Mouse (Mus musculus) testis, adult 2 months (tissue): ENCODE measurements around the gene 1700113H08Rik. TPM values are rescaled to one million over a fixed set of nuclear protein-coding genes. Genes with fewer than 3 reads are reported as not detected.

Experiments
- H3K27ac ChIP-seq: fragments of 200-500 bp; 2 replicates; pipeline ENCODE4 v1.5.1; 2012; ENCODE audit warnings: low read depth, low read length; ENCODE audit not compliant: control insufficient read depth, insufficient read depth
- H3K27me3 ChIP-seq: fragments of 200-500 bp; 2 replicates; pipeline ENCODE4 v1.6.1; 2012; ENCODE audit warnings: mild to moderate bottlenecking, low read length, moderate library complexity; ENCODE audit not compliant: control insufficient read depth, insufficient read depth
- H3K36me3 ChIP-seq: fragments of 200-500 bp; 2 replicates; pipeline ENCODE4 v1.6.1; 2012; ENCODE audit warnings: mild to moderate bottlenecking, low read length; ENCODE audit not compliant: control insufficient read depth, insufficient read depth
- H3K4me1 ChIP-seq: fragments of 200-500 bp; 2 replicates; pipeline ENCODE4 v1.6.1; 2012; ENCODE audit warnings: low read length; ENCODE audit not compliant: control insufficient read depth, insufficient read depth
- H3K4me3 ChIP-seq: fragments of 200-500 bp; 2 replicates; pipeline ENCODE4 v1.5.1; 2012; ENCODE audit warnings: low read depth, mild to moderate bottlenecking, low read length, moderate library complexity, mixed read lengths; ENCODE audit not compliant: control insufficient read depth
- CTCF ChIP-seq: fragments of 200-500 bp; IDR thresholded peaks from 2 replicates; pipeline ENCODE4 v1.5.1; 2012; ENCODE audit warnings: low read depth, mild to moderate bottlenecking, inconsistent platforms, low read length, moderate library complexity; ENCODE audit not compliant: control insufficient read depth, insufficient read depth, insufficient replicate concordance
- POLR2A ChIP-seq: fragments of 200-500 bp; IDR thresholded peaks from 2 replicates; pipeline ENCODE4 v1.6.1; 2012; ENCODE audit warnings: low read depth, mild to moderate bottlenecking, inconsistent platforms, low read length, moderate library complexity; ENCODE audit not compliant: control insufficient read depth
- polyA plus RNA-seq: library from polyadenylated mRNA; depleted of rRNA; stranded (reverse); fragments of >200 nt; gene quantifications from 2 replicates; pipeline ENCODE4 v1.2.3, GENCODE M21; 2012

Gene 1700113H08Rik
- polyA plus RNA-seq, 1 experiment = 201 TPM

- Histone ChIP-seq H3K4me3 (no peak overlapping the region), H3K4me1 (no peaks in the 10 kb centered on the region), H3K27ac (no peak overlapping the region), H3K36me3 (no peaks in the 10 kb centered on the region), H3K27me3 (no peaks in the 10 kb centered on the region)
- peak; percentile 91 for TF ChIP-seq CTCF
- no peak for TF ChIP-seq POLR2A
Measured at GRCm38 (mm10) chr10:87024884-87025283, 33.0 kb upstream of the 1700113H08Rik start.

- Histone ChIP-seq H3K36me3 (no peaks in the 10 kb centered on the region), H3K27me3 (no peaks in the 10 kb centered on the region)
Measured at GRCm38 (mm10) chr10:87032768-87033167, 25.1 kb upstream of the 1700113H08Rik start.

DNA sequence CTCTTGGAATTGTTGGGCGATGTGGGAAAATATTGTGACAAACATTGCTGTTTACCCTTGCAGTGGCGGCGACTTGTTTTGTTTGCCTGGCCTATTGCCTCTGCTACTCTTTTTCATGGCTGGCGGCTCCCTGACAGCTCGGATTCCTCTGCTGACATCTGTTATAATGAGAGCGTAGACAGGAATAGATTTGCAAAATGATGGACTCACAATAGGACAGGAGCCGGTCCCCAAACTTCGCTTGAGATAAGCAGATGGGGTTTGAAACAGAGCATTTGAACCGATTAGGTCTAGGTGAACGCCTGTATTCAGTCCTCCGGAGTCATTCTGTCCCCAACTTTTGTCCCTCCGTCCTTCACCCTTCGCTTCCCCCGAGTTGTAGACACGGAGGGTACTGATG lies 22.0 kb upstream of the 1700113H08Rik start:
- H3K4me1 ChIP-seq = no peaks in the 10 kb centered on the region
- H3K27ac ChIP-seq = no peak overlapping the region
- no peaks in the 10 kb centered on the region for H3K36me3 ChIP-seq
- no peak overlapping the region for H3K4me3 ChIP-seq
- no peak for TF ChIP-seq POLR2A
- TF ChIP-seq CTCF = no peak
- no peaks in the 10 kb centered on the region for H3K27me3 ChIP-seq

More at GRCm38 (mm10) chr10:87032768-87033167, 25.1 kb upstream of the 1700113H08Rik start:
- no peak overlapping the region for H3K4me3 ChIP-seq
- TF ChIP-seq CTCF (no peak), POLR2A (no peak)
- H3K27ac ChIP-seq = no peak overlapping the region
- no peaks in the 10 kb centered on the region for H3K4me1 ChIP-seq

DNA sequence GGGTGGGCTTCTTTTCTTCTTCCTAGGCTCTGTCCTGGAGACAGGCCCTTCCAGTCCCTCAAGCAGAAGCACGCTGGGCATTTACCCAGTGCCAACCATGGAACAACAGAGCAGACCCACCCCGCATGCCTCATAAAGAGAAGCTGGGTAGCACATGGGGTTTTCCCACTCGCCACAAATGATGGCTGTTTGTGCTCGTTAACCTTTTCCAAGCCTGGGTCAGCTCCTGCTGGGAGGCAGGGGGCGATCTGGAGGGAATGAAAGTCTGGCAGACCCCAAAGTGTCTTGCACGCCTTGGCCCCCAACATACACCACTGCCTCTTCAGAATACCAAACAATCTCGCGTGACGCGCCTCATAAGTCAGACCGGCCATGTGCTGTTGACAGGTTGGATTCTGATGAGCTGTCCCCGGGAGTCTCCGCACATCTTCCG lies 21.6 kb upstream of the 1700113H08Rik start:
- no peaks in the 10 kb centered on the region for H3K36me3 ChIP-seq
- H3K4me1 ChIP-seq = no peaks in the 10 kb centered on the region
- H3K27ac ChIP-seq = no peak overlapping the region
- no peaks in the 10 kb centered on the region for H3K27me3 ChIP-seq
- TF ChIP-seq CTCF (no peak), POLR2A (no peak)
- no peak overlapping the region for H3K4me3 ChIP-seq

DNA sequence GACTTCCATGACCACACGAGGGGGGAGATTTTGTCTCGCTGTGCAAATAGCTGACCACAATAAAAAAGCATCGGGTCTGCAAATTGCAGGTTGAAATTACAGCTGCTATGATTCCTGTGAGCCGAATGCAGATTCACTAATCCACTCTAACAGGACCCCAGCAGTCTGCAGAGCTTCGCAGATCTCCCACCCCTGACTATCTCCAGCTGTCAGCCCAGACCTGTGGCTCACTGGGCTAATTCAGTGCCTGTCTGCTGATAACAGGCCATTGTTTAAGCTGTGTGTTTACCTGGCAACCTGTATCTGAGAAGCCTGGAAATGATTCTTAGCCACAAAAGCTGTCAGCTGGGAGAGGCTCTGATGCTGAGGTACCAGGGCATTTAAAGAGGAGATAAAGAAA lies 20.8 kb upstream of the 1700113H08Rik start:
- H3K27me3 ChIP-seq = no peaks in the 10 kb centered on the region
- no peak overlapping the region for H3K4me3 ChIP-seq
- no peak for TF ChIP-seq CTCF
- TF ChIP-seq POLR2A = no peak
- H3K4me1 ChIP-seq = no peaks in the 10 kb centered on the region
- no peaks in the 10 kb centered on the region for H3K36me3 ChIP-seq
- H3K27ac ChIP-seq = no peak overlapping the region

GRCm38 (mm10) chr10:87039340-87039739 lies 18.5 kb upstream of the 1700113H08Rik start:
- Histone ChIP-seq H3K4me1 (no peaks in the 10 kb centered on the region), H3K27me3 (no peaks in the 10 kb centered on the region), H3K4me3 (no peak overlapping the region), H3K36me3 (no peaks in the 10 kb centered on the region), H3K27ac (no peak overlapping the region)
- TF ChIP-seq POLR2A = no peak
- TF ChIP-seq CTCF = no peak

DNA sequence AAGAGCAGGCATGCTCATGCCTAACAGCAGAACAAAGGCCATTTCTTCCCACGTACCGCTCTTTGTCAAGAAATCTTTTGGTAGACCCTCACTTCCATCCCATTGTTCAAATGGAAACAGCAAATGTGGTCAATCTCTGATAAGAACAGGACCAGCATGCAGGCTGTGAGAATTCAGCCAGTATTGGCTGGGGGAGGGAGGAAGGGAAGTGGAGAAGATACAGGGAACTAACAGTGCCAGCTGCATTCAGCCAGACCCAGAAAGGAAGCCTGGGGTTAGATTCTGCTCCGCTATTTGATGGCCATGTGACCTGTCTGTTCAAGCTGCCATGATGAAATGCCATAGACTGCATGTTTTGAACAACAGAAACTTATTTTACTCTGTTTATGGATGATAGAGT lies 18.0 kb upstream of the 1700113H08Rik start:
- Histone ChIP-seq H3K27me3 (no peaks in the 10 kb centered on the region), H3K27ac (no peak overlapping the region), H3K36me3 (no peaks in the 10 kb centered on the region), H3K4me3 (no peak overlapping the region), H3K4me1 (no peaks in the 10 kb centered on the region)
- no peak for TF ChIP-seq CTCF
- TF ChIP-seq POLR2A = no peak

DNA sequence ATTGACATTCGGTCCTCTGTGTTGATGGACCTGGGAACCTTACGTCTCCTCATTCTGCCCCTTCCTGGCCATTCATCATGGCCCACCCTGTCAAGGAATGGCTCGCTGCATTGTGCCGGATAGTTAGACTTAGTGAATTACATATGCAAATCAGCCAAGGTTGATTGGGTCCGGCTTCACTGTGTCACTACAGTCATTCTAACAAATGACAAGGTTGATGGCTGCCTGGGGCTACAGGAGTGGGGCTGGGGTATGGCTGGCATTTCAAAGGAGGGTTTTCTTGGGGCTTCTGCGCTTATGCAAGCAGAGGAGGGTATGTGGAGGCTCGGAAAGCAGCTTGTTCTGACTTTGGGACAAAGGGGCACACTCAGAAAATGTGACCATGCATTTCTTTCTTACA lies 16.6 kb upstream of the 1700113H08Rik start:
- Histone ChIP-seq H3K4me3 (no peak overlapping the region), H3K4me1 (no peaks in the 10 kb centered on the region), H3K27me3 (no peaks in the 10 kb centered on the region), H3K27ac (no peak overlapping the region), H3K36me3 (no peaks in the 10 kb centered on the region)
- TF ChIP-seq CTCF (no peak), POLR2A (no peak)
